Mouse (Mus musculus) heart, postnatal 36 days (tissue): ENCODE measurements around the gene Rhot1. TPM values are rescaled to one million over a fixed set of nuclear protein-coding genes. Genes with fewer than 3 reads are reported as not detected.

Experiments used
- DNase-seq, 2 experiments: peaks; one replicate each; pipeline ENCODE4 v3.0.0; 2021 to 2022
- intact Hi-C: fragments of 180-260 bp; cut with DNase I; formaldehyde crosslinking; loops from one replicate; pipeline ENCODE4 v1.15.1; 2025
- total RNA-seq, 2 experiments: library from RNA; stranded (reverse); gene quantifications; 2 replicates each; pipeline ENCODE4 v1.2.3; 2021

Gene Rhot1
- total RNA-seq, 2 experiments from 2014 or later = 62.5 to 63.0 TPM

DNA sequence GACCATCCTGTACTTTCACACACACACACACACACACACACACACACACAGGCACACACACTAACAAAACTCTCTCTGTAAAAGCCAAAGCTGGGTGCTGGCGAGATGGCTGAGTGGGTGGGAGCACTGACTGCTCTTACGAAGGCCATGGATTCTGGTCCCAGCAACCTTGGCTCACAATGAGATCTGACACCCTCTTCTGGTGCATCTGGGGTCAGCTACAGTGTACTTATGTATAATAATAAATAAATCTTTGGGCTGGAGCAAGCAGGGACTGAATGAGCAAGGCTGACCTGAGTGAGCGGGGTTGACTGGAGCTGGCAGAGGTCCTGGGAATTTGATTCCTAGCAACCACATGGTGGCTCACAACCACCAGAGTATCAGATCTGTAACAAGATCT, 75.0 kb downstream of the Rhot1 start:
- DNase-seq = no peak
- intact Hi-C loops = no loop called here

DNA sequence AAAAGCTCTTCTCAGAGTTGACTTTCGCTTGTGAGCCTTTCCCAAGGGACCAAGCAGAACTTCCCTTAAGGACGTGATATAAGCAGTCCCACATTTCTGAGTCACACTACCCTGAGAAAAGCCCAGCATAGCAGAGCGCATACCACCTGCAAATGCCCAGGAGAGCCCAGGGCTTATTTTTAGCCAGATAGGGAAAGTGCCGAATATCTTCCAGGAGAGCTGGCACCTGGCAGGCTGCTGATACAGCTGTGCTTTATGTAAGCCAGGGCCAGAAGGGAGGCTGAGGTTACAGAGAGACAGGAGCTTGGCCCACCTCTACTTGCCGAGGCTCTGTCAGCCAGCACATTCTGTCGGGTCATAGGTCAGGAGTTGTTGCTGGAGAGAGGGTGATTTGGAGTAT, 75.8 kb downstream of the Rhot1 start:
- DNase-seq = peak in 1 of 2 experiments; percentile 40

GRCm38 (mm10) chr11:80287150-80287549, 78.3 kb downstream of the Rhot1 start:
- intact Hi-C loops = loop anchor here (1.0 kb wide), 1 partner anchor 65 kb away; no protein-coding TSS in a partner anchor
- DNase-seq = peak; percentile 72 to 78

More for the DNA sequence above, 75.8 kb downstream of the Rhot1 start:
- intact Hi-C loops = no loop called here

GRCm38 (mm10) chr11:80289701-80290445, 81.1 kb downstream of the Rhot1 start:
- intact Hi-C loops = no loop called here
- DNase-seq = peak; percentile 39 to 43

- intact Hi-C loops = no loop called here
- no peak for DNase-seq
Measured at GRCm38 (mm10) chr11:80291004-80291403, 82.2 kb downstream of the Rhot1 start.

DNA sequence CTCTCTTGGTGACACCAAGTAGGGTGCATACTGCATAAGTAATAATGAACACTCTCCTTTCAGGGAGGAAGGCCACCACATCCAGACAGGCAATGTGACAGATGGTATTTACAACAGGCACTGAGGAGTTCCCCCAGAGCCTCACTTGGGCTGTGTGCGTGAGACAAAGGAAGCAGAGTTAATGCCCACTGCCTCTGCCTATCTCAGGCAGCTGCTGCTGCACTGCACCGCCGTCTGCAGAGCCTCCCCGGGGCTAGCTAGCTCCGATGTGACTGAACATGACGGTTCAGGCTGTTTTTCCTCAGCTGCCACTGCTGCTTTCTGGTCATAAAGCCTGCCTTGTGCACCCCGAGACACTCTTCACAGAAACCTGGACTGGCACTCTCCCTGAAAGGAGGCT, 83.6 kb downstream of the Rhot1 start:
- DNase-seq = no peak
- intact Hi-C loops = no loop called here

DNA sequence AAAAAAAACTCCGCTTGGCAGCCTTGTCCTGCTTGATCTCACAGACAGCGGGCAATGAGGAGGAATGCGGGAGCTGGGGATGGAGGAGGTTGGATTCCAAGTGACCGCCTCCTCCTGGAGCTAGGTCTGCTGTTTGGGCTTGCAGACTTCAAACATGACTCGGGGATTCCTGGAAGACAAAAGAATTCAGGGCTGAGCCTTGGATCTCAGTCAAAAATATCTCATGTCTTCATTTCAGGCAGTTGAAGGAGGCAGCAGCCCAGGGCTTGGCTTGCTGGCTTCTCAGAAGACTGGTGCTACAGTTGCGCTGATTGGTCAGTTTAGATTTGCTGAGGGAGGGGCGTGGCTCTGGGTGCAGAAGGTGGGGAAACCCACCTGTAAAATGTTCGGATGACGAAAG, 86.2 kb downstream of the Rhot1 start:
- intact Hi-C loops = no loop called here
- no peak for DNase-seq

- DNase-seq = no peak
- intact Hi-C loops = no loop called here
Measured at GRCm38 (mm10) chr11:80295785-80296184, 87.0 kb downstream of the Rhot1 start.

DNA sequence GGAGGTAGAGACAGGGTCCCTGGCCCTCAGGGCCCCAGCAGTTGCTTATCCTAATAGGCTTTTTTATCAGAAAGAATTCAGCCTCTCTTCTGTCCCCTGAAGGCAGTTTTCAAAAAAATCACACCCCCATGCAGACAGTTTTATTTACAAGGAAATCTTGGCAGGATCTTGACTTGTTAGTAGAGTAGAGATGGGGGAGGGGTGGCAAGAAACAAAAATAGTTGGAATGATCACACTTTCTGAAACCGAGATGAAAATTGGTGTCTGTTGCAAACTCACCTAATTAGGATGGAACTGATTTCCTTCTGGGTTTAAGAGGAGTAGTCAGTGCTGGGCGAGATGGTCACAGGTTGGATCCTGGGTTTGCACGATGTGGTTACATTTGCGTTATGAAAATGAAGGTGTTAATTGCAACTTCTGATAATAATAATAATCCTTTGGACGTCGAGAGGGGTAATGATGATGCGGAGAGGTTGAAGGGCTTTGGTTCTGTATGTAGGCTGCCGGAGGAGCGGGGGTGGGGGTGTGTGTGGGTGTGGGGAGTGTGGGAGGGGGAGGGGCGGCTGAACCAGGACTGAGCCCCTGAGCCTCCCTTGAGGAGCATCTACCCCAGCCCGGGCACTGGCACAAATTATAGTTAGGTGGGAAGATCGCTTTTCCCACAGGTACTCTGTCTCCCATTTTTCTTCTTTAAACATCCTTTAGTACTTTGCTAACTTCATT, 90.9 kb downstream of the Rhot1 start:
- intact Hi-C loops = loop anchor here (5.0 kb wide), 1 partner anchor 53 kb away; no protein-coding TSS in a partner anchor
- no peak for DNase-seq

DNA sequence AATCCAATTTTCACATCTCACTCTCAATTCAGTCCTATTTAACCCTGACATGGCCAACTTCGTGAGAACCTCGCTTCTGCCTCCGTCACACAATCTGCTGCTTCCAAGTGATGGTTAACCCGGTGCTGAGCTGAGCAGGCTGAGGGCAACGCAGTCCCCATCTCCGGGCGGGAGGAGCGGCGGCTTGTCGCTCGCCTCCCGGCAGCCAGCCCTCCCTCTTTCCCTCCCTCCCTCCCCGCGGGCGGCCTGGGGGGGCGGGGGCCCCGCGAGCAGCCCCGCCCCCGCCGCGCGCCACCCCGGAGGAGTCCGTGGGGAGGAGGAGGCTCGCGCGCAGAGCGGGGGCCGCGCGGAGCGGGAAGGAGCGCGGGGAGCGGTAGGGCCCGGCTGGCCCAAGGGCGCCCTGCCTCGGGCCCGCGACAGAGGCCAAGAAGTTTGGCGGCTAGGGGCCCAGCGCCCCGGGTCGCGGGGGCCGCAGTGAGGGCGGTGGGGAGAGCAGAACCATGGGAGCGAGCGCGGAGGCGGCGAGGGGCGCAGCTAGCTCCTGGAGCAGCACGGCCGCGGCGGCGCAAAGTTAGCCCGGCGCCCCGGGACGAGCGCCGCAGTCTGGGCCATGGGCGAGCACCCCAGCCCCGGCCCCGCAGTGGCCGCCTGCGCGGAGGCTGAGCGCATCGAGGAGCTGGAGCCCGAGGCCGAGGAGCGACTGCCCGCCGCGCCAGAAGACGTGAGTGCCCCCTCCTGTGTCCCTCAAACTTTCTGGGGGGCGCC, 91.9 kb downstream of the Rhot1 start, which contains the start of gene Rhbdl3:
Gene Rhbdl3 (plus strand): TSS at position 362 of the 765 bp plus-strand sequence.
- intact Hi-C loops = loop anchor here (5.0 kb wide), 1 partner anchor 52 kb away; no protein-coding TSS in a partner anchor
- DNase-seq = peak; percentile 71 to 82

- intact Hi-C loops = loop anchor here (5.0 kb wide), 1 partner anchor 51 kb away; no protein-coding TSS in a partner anchor
- DNase-seq = peak; percentile 66 to 72
Measured at GRCm38 (mm10) chr11:80301316-80302045, 92.7 kb downstream of the Rhot1 start.

GRCm38 (mm10) chr11:80302046-80302390, 93.2 kb downstream of the Rhot1 start:
- DNase-seq = no peak
- intact Hi-C loops = loop anchor here (5.0 kb wide), 1 partner anchor 50 kb away; no protein-coding TSS in a partner anchor

- intact Hi-C loops = loop anchor here (5.0 kb wide), 1 partner anchor 50 kb away; no protein-coding TSS in a partner anchor
- DNase-seq = peak; percentile 69 to 72
Measured at GRCm38 (mm10) chr11:80302536-80302935, 93.7 kb downstream of the Rhot1 start.

DNA sequence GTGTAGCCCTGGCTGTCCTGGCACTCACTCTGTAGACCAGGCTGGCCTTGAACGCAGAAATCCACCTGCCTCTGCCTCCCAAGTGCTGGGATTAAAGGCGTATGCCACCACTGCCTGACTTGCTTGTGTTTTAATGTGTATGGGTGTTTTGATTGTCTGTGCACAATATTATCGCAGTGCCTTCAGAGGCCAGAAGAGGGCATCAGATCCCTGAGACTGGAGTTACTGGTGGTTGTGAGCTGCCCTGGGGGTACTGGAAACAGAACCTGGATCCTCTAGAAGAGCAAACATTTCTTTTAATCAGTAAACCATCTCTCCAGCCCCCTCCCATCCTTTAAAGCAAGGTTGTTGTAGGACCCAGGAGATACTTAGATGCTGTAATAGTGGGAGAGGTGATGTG, 94.9 kb downstream of the Rhot1 start:
- no peak for DNase-seq
- intact Hi-C loops = loop anchor here (5.0 kb wide), 1 partner anchor 49 kb away; no protein-coding TSS in a partner anchor

DNA sequence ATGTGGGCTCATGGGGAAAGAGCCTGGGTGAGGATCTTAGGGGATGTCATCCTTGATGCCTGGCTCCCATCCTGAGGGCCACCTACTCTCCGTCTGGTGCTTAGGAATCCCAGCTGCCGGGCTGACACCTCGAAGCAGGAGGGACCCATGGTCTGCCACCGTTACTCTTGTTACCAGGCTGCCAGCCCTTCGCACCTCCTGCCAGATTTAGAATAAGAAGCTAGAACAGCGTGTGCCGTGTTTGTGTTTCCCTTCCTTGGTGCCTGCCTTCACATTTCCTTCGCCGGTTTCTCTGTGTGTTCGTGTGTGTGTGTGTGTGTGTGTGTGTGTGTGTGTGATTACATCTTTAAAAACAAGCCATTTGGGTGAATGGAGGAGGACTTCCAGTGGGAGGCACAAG, 96.0 kb downstream of the Rhot1 start:
- intact Hi-C loops = loop anchor here (5.0 kb wide), 1 partner anchor 47 kb away; no protein-coding TSS in a partner anchor
- DNase-seq = no peak

GRCm38 (mm10) chr11:80308537-80308936, 99.7 kb downstream of the Rhot1 start:
- no peak for DNase-seq
- intact Hi-C loops = no loop called here

DNA sequence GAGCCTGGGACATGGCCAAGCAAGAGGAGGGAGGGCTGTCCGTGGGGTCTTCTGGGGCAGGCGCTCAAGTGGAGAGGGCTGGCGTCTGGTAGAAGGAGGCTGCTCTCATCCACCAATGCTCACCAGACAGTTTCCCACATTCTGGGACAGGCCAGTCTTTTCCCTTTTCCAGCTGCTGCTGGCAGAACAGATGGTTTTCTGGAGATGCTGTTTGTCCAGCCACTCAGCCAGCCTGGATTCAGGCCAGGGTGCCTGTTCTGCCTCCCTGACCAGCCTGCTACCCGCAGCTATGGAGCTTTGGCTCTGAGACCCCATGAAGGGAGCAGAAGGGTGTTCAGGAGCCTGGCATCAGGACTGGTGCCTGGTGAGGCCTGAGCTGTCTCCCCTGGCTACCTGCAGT, 102.5 kb downstream of the Rhot1 start:
- no peak for DNase-seq
- intact Hi-C loops = no loop called here

DNA sequence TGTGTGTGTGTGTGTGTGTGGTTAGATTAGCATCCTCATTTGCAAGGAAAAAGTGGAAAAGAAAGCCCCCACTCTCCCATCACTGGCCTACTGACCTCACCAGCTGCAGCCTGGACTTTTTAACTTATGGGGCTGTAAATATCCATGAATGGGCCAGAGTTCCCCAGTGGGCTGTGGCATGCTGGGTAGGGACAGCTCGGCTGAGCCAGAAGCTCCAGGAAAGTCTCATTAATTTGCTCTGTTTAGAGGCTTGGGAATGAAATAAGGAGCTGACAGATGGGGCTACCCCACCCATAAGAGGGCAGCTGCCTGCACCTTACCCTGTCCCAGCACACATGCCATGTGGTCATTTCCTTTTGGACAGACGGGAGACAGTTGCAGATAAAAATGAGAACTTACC, 103.2 kb downstream of the Rhot1 start:
- intact Hi-C loops = no loop called here
- no peak for DNase-seq

DNA sequence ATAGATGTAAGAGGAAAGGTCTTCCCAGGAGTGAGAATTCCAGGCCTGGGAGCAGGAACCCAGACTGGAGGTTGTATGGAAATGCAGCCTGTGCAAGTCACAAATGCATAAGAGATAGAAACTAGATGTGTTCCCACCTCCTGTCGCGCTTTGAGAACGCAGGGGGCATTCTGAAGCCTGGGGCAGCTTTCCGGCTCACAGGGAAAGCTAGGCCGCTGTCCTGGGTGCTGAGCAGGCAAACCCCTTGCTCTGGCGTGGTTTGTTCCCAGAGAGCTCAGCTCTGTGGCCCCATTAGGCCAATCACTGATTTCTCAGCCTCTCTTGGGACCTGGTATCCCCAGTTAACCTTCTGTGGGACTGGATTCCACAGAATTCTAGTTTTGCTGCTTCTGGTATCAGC, 103.7 kb downstream of the Rhot1 start:
- DNase-seq = no peak
- intact Hi-C loops = no loop called here

DNA sequence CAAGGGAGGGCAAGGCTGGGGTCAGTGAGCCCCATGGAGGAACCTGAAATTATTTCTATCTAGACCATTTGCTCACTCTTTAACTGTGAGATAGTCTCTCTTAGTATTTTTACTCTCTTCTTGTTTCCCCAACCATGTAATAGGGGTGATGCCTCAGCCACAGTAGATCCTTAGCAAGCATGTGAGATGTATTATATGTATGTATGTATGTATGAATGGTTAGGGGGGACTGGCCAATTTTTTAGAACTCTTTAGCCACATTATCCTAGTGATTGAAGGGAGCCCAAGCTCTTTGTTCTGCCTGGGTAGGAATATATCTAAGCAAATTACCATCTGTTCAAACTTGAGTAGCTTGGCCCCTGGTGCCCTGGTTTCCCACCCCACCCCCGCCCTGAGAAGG, 104.6 kb downstream of the Rhot1 start:
- intact Hi-C loops = no loop called here
- no peak for DNase-seq
